Mouse (Mus musculus) cerebellum, postnatal 25 days (tissue): Measurements from ENCODE around the gene S100a11.

ENCODE experiments used
- DNase-seq, 2 experiments: peaks; one replicate each; pipeline ENCODE4 v3.0.0; 2021; ENCODE audit warnings: mixed read lengths in 2 of 2

S100a11 gene

GRCm38 (mm10) chr3:93562372-93562771 is 42.1 kb downstream of the S100a11 start:
- DNase-seq, result no peak

- DNase-seq, result no peak
These were observed 42.9 kb downstream of the S100a11 start for GRCm38 (mm10) chr3:93563216-93563615.

GRCm38 (mm10) chr3:93566892-93567291 is 46.6 kb downstream of the S100a11 start:
- DNase-seq, result no peak

- no peak for DNase-seq
These were observed 47.4 kb downstream of the S100a11 start for GRCm38 (mm10) chr3:93567721-93568120.

GRCm38 (mm10) chr3:93568428-93569040 is 48.2 kb downstream of the S100a11 start:
- no peak for DNase-seq

GRCm38 (mm10) chr3:93569046-93569445 is 48.8 kb downstream of the S100a11 start:
- no peak for DNase-seq

GRCm38 (mm10) chr3:93572058-93572791 is 51.9 kb downstream of the S100a11 start:
- no peak for DNase-seq
